Mouse (Mus musculus): Measurements from ENCODE around the gene Kdm5a.
A peak's percentile ranks its signal among the peaks of the same experiment; 100 is the strongest.

The Kdm5a gene

GRCm38 (mm10) chr6:120363688-120364522 lies at the start of gene Kdm5a, which contains the start of gene Ccdc77:
TSS of gene Kdm5a (plus strand) at chr6:120364124.
TSS of gene Ccdc77 (minus strand) at chr6:120364374.
- DNase-seq = peak; percentile 95

GRCm38 (mm10) chr6:120318303-120318940 lies 45.5 kb upstream of the Kdm5a start:
- no peak for DNase-seq

GRCm38 (mm10) chr6:120319129-120319528 lies 44.8 kb upstream of the Kdm5a start:
- DNase-seq = peak; percentile 5

GRCm38 (mm10) chr6:120320369-120320768 lies 43.6 kb upstream of the Kdm5a start:
- no peak for DNase-seq

- peak; percentile 73 for DNase-seq
Observed at GRCm38 (mm10) chr6:120324295-120324927, 39.5 kb upstream of the Kdm5a start.

GRCm38 (mm10) chr6:120332351-120332750 lies 31.6 kb upstream of the Kdm5a start:
- no peak for DNase-seq

- no peak for DNase-seq
Observed at GRCm38 (mm10) chr6:120343992-120344391, 19.9 kb upstream of the Kdm5a start.

GRCm38 (mm10) chr6:120349018-120349417 lies 14.9 kb upstream of the Kdm5a start:
- no peak for DNase-seq

- no peak for DNase-seq
Observed at GRCm38 (mm10) chr6:120356478-120356877, 7.4 kb upstream of the Kdm5a start.

- peak; percentile 91 for DNase-seq
Observed at GRCm38 (mm10) chr6:120356951-120357945, 6.7 kb upstream of the Kdm5a start.

GRCm38 (mm10) chr6:120362124-120362523 lies 1.8 kb upstream of the Kdm5a start:
- DNase-seq = no peak

- DNase-seq = no peak
Observed at GRCm38 (mm10) chr6:120362774-120363687, 893 bp upstream of the Kdm5a start.

GRCm38 (mm10) chr6:120364523-120364905 lies 590 bp downstream of the Kdm5a start:
- DNase-seq = no peak

- DNase-seq = peak; percentile 12
Observed at GRCm38 (mm10) chr6:120365051-120365450, 1.1 kb downstream of the Kdm5a start.

- no peak for DNase-seq
Observed at GRCm38 (mm10) chr6:120376736-120377135, 12.8 kb downstream of the Kdm5a start.

GRCm38 (mm10) chr6:120390054-120390453 lies 26.1 kb downstream of the Kdm5a start:
- no peak for DNase-seq

- DNase-seq = no peak
Observed at GRCm38 (mm10) chr6:120392811-120393210, 28.9 kb downstream of the Kdm5a start.

- no peak for DNase-seq
Observed at GRCm38 (mm10) chr6:120395622-120396345, 31.9 kb downstream of the Kdm5a start.

GRCm38 (mm10) chr6:120403936-120404335 lies 40.0 kb downstream of the Kdm5a start:
- DNase-seq = no peak

GRCm38 (mm10) chr6:120438161-120438560 lies 74.2 kb downstream of the Kdm5a start:
- no peak for DNase-seq

Data from lung, postnatal 10 days (tissue).